In the genomic region with DNA sequence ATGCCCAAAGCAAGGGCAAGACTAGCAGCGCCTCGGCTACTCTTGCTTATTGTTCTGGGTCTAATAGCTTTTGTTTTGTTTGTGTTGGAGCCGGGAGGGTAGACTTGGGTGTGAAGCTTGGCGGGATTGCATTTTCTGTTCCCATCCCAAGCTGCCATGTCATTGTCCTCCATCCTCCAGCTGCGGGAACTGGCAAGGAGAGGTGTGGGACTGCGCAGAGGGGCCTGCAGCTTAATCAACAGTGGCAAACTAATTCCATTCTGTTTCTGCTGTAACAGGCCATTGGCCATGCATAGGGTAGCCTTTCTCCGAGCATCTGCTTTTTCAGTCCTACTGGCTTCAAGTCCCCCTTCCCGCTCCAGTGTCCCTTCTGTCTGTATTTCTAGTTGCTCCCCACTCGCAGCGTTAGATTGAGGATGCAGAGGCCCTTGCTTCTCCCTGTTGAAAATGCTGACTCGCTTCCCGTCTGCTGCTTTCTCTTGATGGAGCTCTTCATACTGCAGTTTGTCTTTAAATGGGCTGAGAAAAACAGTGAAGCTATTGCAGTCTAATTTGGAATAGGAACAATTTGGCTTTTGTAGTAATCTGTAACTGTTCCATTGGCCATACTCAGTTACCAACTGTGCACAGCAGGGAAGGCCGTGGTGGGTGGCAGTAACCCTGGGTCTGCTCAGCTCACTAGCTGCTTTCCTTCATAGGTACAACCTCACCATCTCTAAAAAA, we compare ENCODE assay signal across 14 mouse cellular contexts.
A peak's percentile ranks its signal among the peaks of the same experiment; 100 is the strongest.
DNase-seq lines count a peak whose midpoint lies in the region; ATAC-seq lines count a peak whose summit lies in the region.
"Had no signal": no experiment of that assay in that cellular context is flagged by ENCODE, and none has a peak within 500 bp of the region (broad histone marks: within the 10 kb centered on the region; RNA-seq: fewer than 3 reads in every experiment).

No protein-coding gene starts in this region.

- DNase-seq in layer of hippocampus, adult 11-12 months (ENCODE audit: low spot score), result peak; percentile 44
- DNase-seq in layer of hippocampus, adult 9-10 months (ENCODE audit: low spot score), result no peak
- DNase-seq in brain, adult 2 months (ENCODE audit: low read depth, low spot score), result peak; percentile 73
- DNase-seq in adrenal gland, adult 2 months, result no peak
- no peak for DNase-seq in adrenal gland, adult 18-20 months (ENCODE audit: low spot score in 2 of 2)
- DNase-seq: adrenal gland, postnatal 14 days; lung, postnatal 14 days; thymus, adult 2 months had no signal

- no peaks in the 10 kb centered on the region for H3K27me3 ChIP-seq in forebrain, embryonic 13.5 days
- H3K27me3 ChIP-seq in forebrain, embryonic 12.5 days, result no peaks in the 10 kb centered on the region
- no peaks in the 10 kb centered on the region for H3K27me3 ChIP-seq in limb, embryonic 13.5 days
- H3K27me3 ChIP-seq: heart, embryonic 12.5 days; liver, embryonic 12.5 days had no signal

- peaks cover 25% of the 10 kb centered on the region for H3K4me1 ChIP-seq in forebrain, embryonic 13.5 days
- H3K4me1 ChIP-seq in forebrain, embryonic 12.5 days, result peaks cover 25% of the 10 kb centered on the region
- peaks cover 6% of the 10 kb centered on the region; the same call in 1 of the 2 replicates for H3K4me1 ChIP-seq in limb, embryonic 13.5 days
- H3K4me1 ChIP-seq: heart, embryonic 12.5 days had no signal

- H3K9ac ChIP-seq in forebrain, embryonic 13.5 days, result no peak overlapping the region
- no peak overlapping the region for H3K9ac ChIP-seq in forebrain, embryonic 12.5 days
- H3K9ac ChIP-seq in limb, embryonic 13.5 days, result no peak overlapping the region
- H3K9ac ChIP-seq: heart, embryonic 12.5 days; liver, embryonic 12.5 days had no signal

- no peaks in the 10 kb centered on the region for H3K9me3 ChIP-seq in forebrain, embryonic 13.5 days (replicated peaks)
- H3K9me3 ChIP-seq in forebrain, embryonic 12.5 days, result no peaks in the 10 kb centered on the region
- no peaks in the 10 kb centered on the region for H3K9me3 ChIP-seq in limb, embryonic 13.5 days
- H3K9me3 ChIP-seq: heart, embryonic 12.5 days; liver, embryonic 12.5 days had no signal

- peak overlapping the region; percentile 54 for H3K27ac ChIP-seq in forebrain, embryonic 13.5 days
- H3K27ac ChIP-seq in forebrain, embryonic 12.5 days, result no peak overlapping the region
- H3K27ac ChIP-seq in limb, embryonic 13.5 days, result peak overlapping the region; percentile 39; the same call in 1 of the 2 replicates
- H3K27ac ChIP-seq: liver, embryonic 12.5 days had no signal

- H3K4me2 ChIP-seq in forebrain, embryonic 13.5 days, result no peak overlapping the region
- H3K4me2 ChIP-seq in forebrain, embryonic 12.5 days, result no peak overlapping the region
- no peak overlapping the region for H3K4me2 ChIP-seq in limb, embryonic 13.5 days (replicated peaks)
- H3K4me2 ChIP-seq: heart, embryonic 12.5 days; liver, embryonic 12.5 days had no signal

- WGBS in forebrain, embryonic 13.5 days, result 68% methylated on average over 13 of the region's 13 CpGs
- 71% methylated on average over 13 of the region's 13 CpGs for WGBS in forebrain, embryonic 12.5 days
- 89% methylated on average over 13 of the region's 13 CpGs for WGBS in limb, embryonic 13.5 days

- ATAC-seq in forebrain, embryonic 13.5 days, result no peak
- no peak for ATAC-seq in forebrain, embryonic 12.5 days (ENCODE audit: low FRiP score)
- ATAC-seq in limb, embryonic 13.5 days (ENCODE audit: low FRiP score, low read depth), result no peak
- ATAC-seq: liver, embryonic 12.5 days had no signal

- H3K4me3 ChIP-seq in forebrain, embryonic 13.5 days, result no peak overlapping the region
- H3K4me3 ChIP-seq in forebrain, embryonic 12.5 days (replicated peaks), result no peak overlapping the region
- H3K4me3 ChIP-seq in limb, embryonic 13.5 days, result no peak overlapping the region
- H3K4me3 ChIP-seq: heart, embryonic 12.5 days; liver, embryonic 12.5 days; myocyte had no signal

- H3K36me3 ChIP-seq in forebrain, embryonic 13.5 days (ENCODE audit: poor library complexity, severe bottlenecking), result peaks cover 49% of the 10 kb centered on the region
- peaks cover 49% of the 10 kb centered on the region for H3K36me3 ChIP-seq in forebrain, embryonic 12.5 days (replicated peaks)
- peaks cover 59% of the 10 kb centered on the region for H3K36me3 ChIP-seq in limb, embryonic 13.5 days

Comparison
In these comparisons a context has a peak if more than half of its experiments do, and no peak if none do; other contexts are left out.
1. DNase-seq: peak in layer of hippocampus, adult 11-12 months (single experiment) and brain, adult 2 months (single experiment); none in layer of hippocampus, adult 9-10 months (single experiment), adrenal gland, adult 2 months (single experiment) and adrenal gland, adult 18-20 months (0 of 2).